Mouse (Mus musculus) neural tube, embryonic 14.5 days (tissue): ENCODE measurements around the gene Ubash3b. TPM values are rescaled to one million over a fixed set of nuclear protein-coding genes. Genes with fewer than 3 reads are reported as not detected.

Source experiments
- ATAC-seq: fragments of 200-750 bp; cut with Nextera tagmentation; 2 replicates; pipeline ENCODE4 v1.8.0; 2017; ENCODE audit warnings: low read depth, mild to moderate bottlenecking, moderate TSS enrichment, moderate library complexity
- H3K27ac ChIP-seq: fragments of 300-500 bp; sonication (generic); 2 replicates; pipeline ENCODE4 v1.5.1; 2014; ENCODE audit warnings: low read depth, mild to moderate bottlenecking, control low read depth, low read length, moderate library complexity, mixed read lengths
- H3K27me3 ChIP-seq: fragments of 300-500 bp; sonication (generic); 2 replicates; pipeline ENCODE4 v1.6.1; 2014; ENCODE audit warnings: low read length; ENCODE audit not compliant: control insufficient read depth, insufficient read depth
- H3K36me3 ChIP-seq: fragments of 300-500 bp; sonication (generic); 2 replicates; pipeline ENCODE4 v1.6.1; 2014; ENCODE audit warnings: low read length, mixed read lengths; ENCODE audit not compliant: control insufficient read depth, insufficient read depth
- H3K4me1 ChIP-seq: fragments of 300-500 bp; sonication (generic); 2 replicates; pipeline ENCODE4 v1.6.1; 2014; ENCODE audit warnings: low read length; ENCODE audit not compliant: control insufficient read depth, insufficient read depth
- H3K4me2 ChIP-seq: fragments of 300-500 bp; sonication (generic); 2 replicates; pipeline ENCODE4 v1.6.1; 2014; ENCODE audit warnings: mild to moderate bottlenecking, low read depth, low read length, control low read depth
- H3K4me3 ChIP-seq: fragments of 300-500 bp; sonication (generic); 2 replicates; pipeline ENCODE4 v1.5.1; 2014; ENCODE audit warnings: low read depth, low read length, control low read depth, mixed read lengths
- H3K9ac ChIP-seq: fragments of 300-500 bp; sonication (generic); replicated peaks from 2 replicates; pipeline ENCODE4 v1.6.1; 2014; ENCODE audit warnings: low read depth, mild to moderate bottlenecking, control low read depth, low read length, mixed read lengths
- H3K9me3 ChIP-seq: fragments of 300-500 bp; sonication (generic); 2 replicates; pipeline ENCODE4 v1.6.1; 2016; ENCODE audit warnings: low read length; ENCODE audit not compliant: control insufficient read depth
- WGBS: fragments of 180-500 bp; shearing (Covaris S2); extraction: QIAGEN DNeasy Blood & Tissue Kit; methylation state at CpG from one replicate; pipeline ENCODE4 v1.1.7; 2014; 5-methylcytosine and 5-hydroxymethylcytosine counted together
- polyA plus RNA-seq: library from polyadenylated mRNA; unstranded; fragments of >200 nt; fragmentation: Nextera tagmentation; extraction: Ambion mirVana; gene quantifications from 2 replicates; pipeline ENCODE4 v1.2.1, GENCODE M21; 2014

Gene Ubash3b
- polyA plus RNA-seq, 1 experiment from 2014 or later, result 26.1 TPM

DNA sequence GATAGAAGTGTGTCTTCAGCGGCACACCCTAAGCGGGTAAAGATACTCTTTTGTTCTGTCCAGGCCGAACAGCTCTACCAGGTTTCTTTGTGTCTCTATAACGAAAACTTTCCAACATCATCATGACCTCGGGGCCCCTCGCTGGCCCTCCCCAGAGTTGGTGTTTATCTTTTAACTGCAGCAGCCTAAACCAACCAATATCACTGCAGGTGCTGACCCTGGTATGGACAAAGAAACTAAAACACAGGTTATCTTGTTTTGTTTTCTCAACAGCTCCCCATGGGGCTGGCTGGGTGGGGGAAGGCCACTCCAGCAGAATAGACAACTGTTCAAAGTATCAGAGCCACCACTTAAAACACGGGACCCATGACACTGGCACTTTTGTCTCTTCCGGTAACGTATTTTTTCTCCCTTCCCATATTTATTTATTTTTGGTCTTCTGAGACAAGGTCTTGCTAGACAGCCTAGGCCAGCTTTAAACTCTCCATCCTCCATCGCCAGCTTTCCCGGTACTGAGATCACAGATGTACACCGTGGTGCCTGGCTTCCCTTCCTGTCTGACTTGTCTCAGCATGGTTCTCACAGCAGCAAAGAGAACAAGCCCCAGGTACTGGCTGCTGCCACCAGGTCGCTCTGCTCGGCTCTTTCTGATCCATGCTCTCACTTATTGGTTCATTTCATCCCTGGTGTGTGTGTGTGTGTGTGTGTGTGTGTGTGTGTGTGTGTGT is 81.9 kb downstream of the Ubash3b start:
- peaks cover 16% of the 10 kb centered on the region; the same call in 1 of the 2 replicates for H3K4me1 ChIP-seq
- H3K36me3 ChIP-seq, result no peaks in the 10 kb centered on the region
- H3K4me3 ChIP-seq, result no peak overlapping the region
- no peak overlapping the region for H3K9ac ChIP-seq
- 76% methylated on average over 14 of the region's 14 CpGs for WGBS
- H3K4me2 ChIP-seq, result no peak overlapping the region
- H3K27ac ChIP-seq, result no peak overlapping the region
- no peaks in the 10 kb centered on the region for H3K27me3 ChIP-seq
- no peaks in the 10 kb centered on the region for H3K9me3 ChIP-seq
- ATAC-seq, result no peak

- Histone ChIP-seq H3K4me2 (no peak overlapping the region), H3K9me3 (no peaks in the 10 kb centered on the region), H3K36me3 (no peaks in the 10 kb centered on the region), H3K4me3 (no peak overlapping the region), H3K27me3 (no peaks in the 10 kb centered on the region), H3K27ac (peak overlapping the region; percentile 63), H3K9ac (no peak overlapping the region), H3K4me1 (peaks cover 16% of the 10 kb centered on the region; the same call in 1 of the 2 replicates)
- 33% methylated on average over 4 of the region's 4 CpGs for WGBS
- ATAC-seq, result peak; percentile 22; the same call in 1 of the 2 replicates
Observed at GRCm38 (mm10) chr9:41078198-41078597, 83.3 kb downstream of the Ubash3b start.

DNA sequence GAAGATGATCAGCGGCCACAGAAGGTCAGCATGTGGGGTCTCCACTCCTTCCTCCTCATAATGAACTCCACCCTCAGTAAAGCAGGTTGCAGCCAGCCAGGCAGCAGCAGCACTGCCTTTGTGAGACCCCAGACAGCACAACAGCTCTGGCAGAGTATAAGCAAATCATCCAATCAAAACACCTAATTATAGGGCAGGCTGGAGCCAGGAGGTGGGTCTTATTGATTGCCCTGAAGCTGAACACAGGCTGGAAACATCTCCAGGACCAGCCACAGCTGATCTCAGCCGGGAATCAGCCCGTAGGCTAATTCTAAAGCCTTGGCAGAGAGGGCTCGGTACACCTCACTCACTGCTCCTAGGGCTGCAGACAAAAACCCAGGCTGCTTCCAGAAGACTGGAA is 85.3 kb downstream of the Ubash3b start:
- H3K9me3 ChIP-seq, result no peaks in the 10 kb centered on the region
- H3K27ac ChIP-seq, result peak overlapping the region; percentile 70
- H3K36me3 ChIP-seq, result no peaks in the 10 kb centered on the region
- 22% methylated on average over 4 of the region's 4 CpGs for WGBS
- no peak overlapping the region for H3K9ac ChIP-seq
- H3K4me2 ChIP-seq, result no peak overlapping the region
- peak; percentile 59; the same call in 1 of the 2 replicates for ATAC-seq
- H3K4me3 ChIP-seq, result no peak overlapping the region
- H3K27me3 ChIP-seq, result no peaks in the 10 kb centered on the region
- peaks cover 16% of the 10 kb centered on the region; the same call in 1 of the 2 replicates for H3K4me1 ChIP-seq

DNA sequence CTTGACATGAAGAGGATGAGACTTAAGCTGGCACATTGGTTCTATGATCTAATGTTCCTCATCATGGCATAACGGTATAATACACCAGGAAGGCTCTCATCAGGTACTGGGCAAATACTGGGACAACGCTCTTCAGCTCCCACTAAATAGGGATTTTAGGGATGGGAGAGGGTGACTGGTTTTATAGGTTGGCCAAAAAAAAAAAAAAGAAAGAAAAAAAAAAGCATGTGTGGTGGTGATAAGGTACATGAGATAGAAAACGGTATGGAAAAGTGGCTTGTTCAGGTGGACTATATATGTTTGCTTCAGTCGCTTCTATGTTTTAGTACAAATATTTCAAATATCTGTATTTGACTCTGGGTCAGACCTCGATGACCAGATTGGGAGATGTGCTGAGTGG is 86.0 kb downstream of the Ubash3b start:
- no peak for ATAC-seq
- H3K27ac ChIP-seq, result peak overlapping the region; percentile 70
- no peak overlapping the region for H3K9ac ChIP-seq

GRCm38 (mm10) chr9:41073196-41074009 is 88.1 kb downstream of the Ubash3b start:
- no peak overlapping the region for H3K4me3 ChIP-seq
- WGBS, result 91% methylated on average over 19 of the region's 19 CpGs
- ATAC-seq, result no peak

More for the DNA sequence above, 86.0 kb downstream of the Ubash3b start:
- H3K4me2 ChIP-seq, result no peak overlapping the region
- peaks cover 16% of the 10 kb centered on the region; the same call in 1 of the 2 replicates for H3K4me1 ChIP-seq
- WGBS, result 97% methylated on average over 5 of the region's 5 CpGs
- H3K27me3 ChIP-seq, result no peaks in the 10 kb centered on the region
- no peak overlapping the region for H3K4me3 ChIP-seq
- H3K36me3 ChIP-seq, result no peaks in the 10 kb centered on the region
- no peaks in the 10 kb centered on the region for H3K9me3 ChIP-seq

GRCm38 (mm10) chr9:41072786-41073185 is 88.7 kb downstream of the Ubash3b start:
- Histone ChIP-seq H3K9ac (no peak overlapping the region), H3K4me2 (no peak overlapping the region), H3K4me1 (peaks cover 8% of the 10 kb centered on the region; the same call in 1 of the 2 replicates), H3K27ac (no peak overlapping the region), H3K9me3 (no peaks in the 10 kb centered on the region), H3K4me3 (no peak overlapping the region), H3K27me3 (no peaks in the 10 kb centered on the region), H3K36me3 (no peaks in the 10 kb centered on the region)
- whole genome bisulfite sequencing, result 72% methylated on average over 6 of the region's 6 CpGs
- ATAC-seq, result no peak

More at GRCm38 (mm10) chr9:41073196-41074009, 88.1 kb downstream of the Ubash3b start:
- H3K4me2 ChIP-seq, result no peak overlapping the region
- H3K27me3 ChIP-seq, result no peaks in the 10 kb centered on the region
- H3K4me1 ChIP-seq, result peaks cover 14% of the 10 kb centered on the region; the same call in 1 of the 2 replicates
- no peak overlapping the region for H3K9ac ChIP-seq
- H3K36me3 ChIP-seq, result no peaks in the 10 kb centered on the region
- no peak overlapping the region for H3K27ac ChIP-seq
- no peaks in the 10 kb centered on the region for H3K9me3 ChIP-seq

- ATAC-seq, result no peak
- H3K4me2 ChIP-seq, result no peak overlapping the region
- no peak overlapping the region for H3K4me3 ChIP-seq
- 76% methylated on average over 3 of the region's 3 CpGs for WGBS
- no peaks in the 10 kb centered on the region for H3K9me3 ChIP-seq
- no peaks in the 10 kb centered on the region for H3K36me3 ChIP-seq
- peaks cover 4% of the 10 kb centered on the region; the same call in 1 of the 2 replicates for H3K4me1 ChIP-seq
- H3K27me3 ChIP-seq, result no peaks in the 10 kb centered on the region
- no peak overlapping the region for H3K27ac ChIP-seq
- no peak overlapping the region for H3K9ac ChIP-seq
Observed at GRCm38 (mm10) chr9:41071906-41072511, 89.5 kb downstream of the Ubash3b start.

DNA sequence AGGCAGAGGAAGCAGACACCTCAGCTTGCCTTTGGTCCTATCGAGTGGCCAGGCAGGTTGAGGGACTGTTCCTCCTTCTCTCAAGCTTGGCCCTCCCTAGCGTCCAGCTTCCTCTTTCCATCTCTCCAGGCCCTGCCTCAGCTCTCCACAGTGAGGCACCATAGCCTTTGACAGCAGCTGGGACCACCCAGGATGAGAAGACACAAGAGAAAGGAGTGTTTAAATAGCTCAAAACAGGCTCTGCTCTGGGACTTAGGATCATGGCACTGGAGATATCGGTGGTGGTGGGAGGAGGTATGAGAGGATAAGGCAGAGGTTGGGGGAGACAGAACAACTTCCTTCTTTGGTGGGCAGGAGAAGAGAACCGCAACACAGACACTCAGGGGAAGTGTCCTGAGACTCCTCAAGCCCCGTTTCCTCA is 90.7 kb downstream of the Ubash3b start:
- WGBS, result 76% methylated on average over 5 of the region's 5 CpGs
- Histone ChIP-seq H3K27me3 (no peaks in the 10 kb centered on the region), H3K9ac (no peak overlapping the region), H3K36me3 (no peaks in the 10 kb centered on the region), H3K4me1 (no peaks in the 10 kb centered on the region), H3K9me3 (no peaks in the 10 kb centered on the region), H3K4me2 (no peak overlapping the region), H3K27ac (no peak overlapping the region), H3K4me3 (no peak overlapping the region)
- ATAC-seq, result no peak
